8 mouse cellular contexts compared by ENCODE assay signal in the genomic region with DNA sequence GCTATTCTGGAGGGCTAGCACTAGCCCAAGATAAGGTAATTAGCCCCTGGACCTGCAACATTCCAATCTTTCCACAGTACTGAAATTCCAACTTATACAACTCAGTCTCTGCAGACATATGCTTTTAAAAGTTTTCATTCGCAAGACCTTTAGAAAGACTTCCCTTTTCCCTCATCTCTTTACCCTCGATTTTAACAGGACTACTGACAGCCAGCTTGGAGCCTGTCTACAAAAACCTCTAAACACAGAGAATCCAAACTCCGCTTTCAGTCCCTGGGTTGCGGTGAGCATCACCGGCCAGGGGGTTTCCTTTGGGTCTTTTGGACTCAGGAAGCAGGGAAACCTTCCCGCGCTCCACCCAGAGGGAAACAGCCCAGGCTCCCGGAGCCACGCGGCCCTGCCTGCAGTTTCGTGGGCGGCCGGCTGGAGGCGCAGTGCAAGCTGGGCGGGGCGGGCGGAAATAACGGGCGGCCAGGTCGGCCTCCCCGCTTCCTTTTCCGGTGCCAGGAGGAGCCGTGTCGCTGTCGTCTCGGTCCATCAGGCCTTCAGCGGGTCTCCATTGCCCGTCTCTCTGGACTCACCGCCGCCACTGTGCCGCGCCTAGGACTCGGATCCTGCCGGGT. TPM values are rescaled to one million over a fixed set of nuclear protein-coding genes. Genes with fewer than 3 reads are reported as not detected.
A peak's percentile ranks its signal among the peaks of the same experiment; 100 is the strongest.
DNase-seq lines count a peak whose midpoint lies in the region; ATAC-seq lines count a peak whose summit lies in the region.

TSS of gene Mapk1ip1l (plus strand) at position 482 of the 623 bp plus-strand sequence.

- peak; percentile 88 for DNase-seq in R1 (ENCODE audit: low read depth, low spot score)
- DNase-seq in cerebellum, postnatal 25 days, result peak; percentile 93 to 96
- DNase-seq in frontal cortex, postnatal 36 days (ENCODE audit: low spot score in 2 of 2), result peak; percentile 89 to 90
- DNase-seq in left cerebral cortex, adult 11 months (ENCODE audit: low spot score), result peak; percentile 72
- DNase-seq in lung, postnatal 4 days, result peak; percentile 92 to 96
- peak; percentile 70 for DNase-seq in retina, postnatal 7 days (ENCODE audit: low read depth, low spot score)
- peak; percentile 91 for DNase-seq in urinary bladder, adult 2 months (ENCODE audit: low spot score)

- H3K27ac ChIP-seq in hindbrain, embryonic 15.5 days (replicated peaks), result peak within 1 kb of the TSS; percentile 99

- WGBS in hindbrain, embryonic 15.5 days, result under 1% methylated on average over 34 of the region's 34 CpGs

- H3K4me1 ChIP-seq in hindbrain, embryonic 15.5 days (replicated peaks), result peaks cover 27% of the 10 kb centered on the region

- no peaks in the 10 kb centered on the region for H3K27me3 ChIP-seq in hindbrain, embryonic 15.5 days

- peak within 1 kb of the TSS; percentile 96 for H3K9ac ChIP-seq in hindbrain, embryonic 15.5 days

- no peaks in the 10 kb centered on the region for H3K36me3 ChIP-seq in hindbrain, embryonic 15.5 days

- peak within 1 kb of the TSS; percentile 68 for H3K4me2 ChIP-seq in hindbrain, embryonic 15.5 days

- ATAC-seq in hindbrain, embryonic 15.5 days (ENCODE audit: low FRiP score, low read depth), result peak; percentile 95

- peak within 1 kb of the TSS; percentile 86 for H3K4me3 ChIP-seq in hindbrain, embryonic 15.5 days

- no peaks in the 10 kb centered on the region for H3K9me3 ChIP-seq in hindbrain, embryonic 15.5 days

RNA-seq across cellular contexts. Expression of gene Mapk1ip1l, which starts in this region (rescaled TPM):
- 43.2 and 47.6 TPM in 2 replicates for polyA plus RNA-seq in hindbrain, embryonic 15.5 days (2015; fragmentation: Nextera tagmentation; extraction: Ambion mirVana)
- polyA plus RNA-seq in urinary bladder, adult 2 months (2012; rRNA removed), result 31.4 and 37.3 TPM in 2 replicates

Comparison
In these comparisons a context has a peak if more than half of its experiments do, and no peak if none do; other contexts are left out.
1. Peak in every context shown above with its lines: DNase-seq, ATAC-seq, H3K4me3 ChIP-seq and H3K27ac ChIP-seq.